Mouse (Mus musculus): ENCODE data around the gene Ap5z1. TPM values are rescaled to one million over a fixed set of nuclear protein-coding genes. Genes with fewer than 3 reads are reported as not detected.

The Ap5z1 gene
- total and polyA plus RNA-seq, 2 experiments from 2014 or later: 6.6 to 15.3 TPM

- peak; percentile 55 for ATAC-seq (ENCODE audit: low FRiP score)
- no peak for TF ChIP-seq CTCF (IDR thresholded peaks at IDR 0.05)
- Histone ChIP-seq H3K9ac (replicated peaks; ENCODE audit: low read length, poor library complexity, severe bottlenecking) (peak overlapping the region; percentile 57), H3K9me3 (ENCODE audit: low read length) (no peaks in the 10 kb centered on the region), H3K27ac (ENCODE audit: low read depth, low read length) (peak overlapping the region; percentile 87), H3K4me3 (ENCODE audit: low read depth, low read length) (peak overlapping the region; percentile 28), H3K4me2 (ENCODE audit: low read depth, low read length, poor library complexity, severe bottlenecking) (peak overlapping the region; percentile 49), H3K4me1 (ENCODE audit: insufficient read depth, low read length) (peaks cover 15% of the 10 kb centered on the region), H3K27me3 (ENCODE audit: insufficient read depth, low read length) (no peaks in the 10 kb centered on the region), H3K36me3 (ENCODE audit: insufficient read depth, low read length) (peaks cover 9% of the 10 kb centered on the region)
- DNase-seq (ENCODE audit: low spot score): peak; percentile 49
- 4% methylated on average over 15 of the region's 15 CpGs for whole genome bisulfite sequencing
Observed at GRCm38 (mm10) chr5:142509141-142510060, 45.7 kb downstream of the Ap5z1 start.

- Histone ChIP-seq H3K27me3 (ENCODE audit: insufficient read depth, low read length) (no peaks in the 10 kb centered on the region), H3K27ac (ENCODE audit: low read depth, low read length) (peak overlapping the region; percentile 87), H3K36me3 (ENCODE audit: insufficient read depth, low read length) (peaks cover 9% of the 10 kb centered on the region), H3K9me3 (ENCODE audit: low read length) (no peaks in the 10 kb centered on the region), H3K4me3 (ENCODE audit: low read depth, low read length) (no peak overlapping the region), H3K9ac (replicated peaks; ENCODE audit: low read length, poor library complexity, severe bottlenecking) (peak overlapping the region; percentile 57), H3K4me2 (ENCODE audit: low read depth, low read length, poor library complexity, severe bottlenecking) (peak overlapping the region; percentile 49), H3K4me1 (ENCODE audit: insufficient read depth, low read length) (peaks cover 15% of the 10 kb centered on the region)
- WGBS: 32% methylated on average over 7 of the region's 7 CpGs
- DNase-seq (ENCODE audit: low spot score) (peak; percentile 48), ATAC-seq (ENCODE audit: low FRiP score) (peak; percentile 41)
- TF ChIP-seq CTCF (IDR thresholded peaks at IDR 0.05): no peak
Observed at GRCm38 (mm10) chr5:142510061-142510414, 46.3 kb downstream of the Ap5z1 start.

- Histone ChIP-seq H3K9me3 (ENCODE audit: low read length) (no peaks in the 10 kb centered on the region), H3K27me3 (ENCODE audit: insufficient read depth, low read length) (no peaks in the 10 kb centered on the region), H3K4me3 (ENCODE audit: low read depth, low read length) (no peak overlapping the region), H3K27ac (ENCODE audit: low read depth, low read length) (no peak overlapping the region), H3K4me1 (ENCODE audit: insufficient read depth, low read length) (peaks cover 15% of the 10 kb centered on the region), H3K4me2 (ENCODE audit: low read depth, low read length, poor library complexity, severe bottlenecking) (no peak overlapping the region), H3K9ac (replicated peaks; ENCODE audit: low read length, poor library complexity, severe bottlenecking) (no peak overlapping the region), H3K36me3 (ENCODE audit: insufficient read depth, low read length) (no peaks in the 10 kb centered on the region)
- no peak for TF ChIP-seq CTCF (IDR thresholded peaks at IDR 0.05)
- ATAC-seq (ENCODE audit: low FRiP score): no peak
- DNase-seq (ENCODE audit: low spot score): no peak
- 86% methylated on average over 4 of the region's 4 CpGs for WGBS
Observed at GRCm38 (mm10) chr5:142512112-142512511, 48.4 kb downstream of the Ap5z1 start.

GRCm38 (mm10) chr5:142518973-142519372, 55.2 kb downstream of the Ap5z1 start:
- Histone ChIP-seq H3K27me3 (ENCODE audit: insufficient read depth, low read length) (no peaks in the 10 kb centered on the region), H3K4me3 (ENCODE audit: low read depth, low read length) (no peak overlapping the region), H3K4me1 (ENCODE audit: insufficient read depth, low read length) (no peaks in the 10 kb centered on the region), H3K9ac (replicated peaks; ENCODE audit: low read length, poor library complexity, severe bottlenecking) (no peak overlapping the region), H3K9me3 (ENCODE audit: low read length) (no peaks in the 10 kb centered on the region), H3K36me3 (ENCODE audit: insufficient read depth, low read length) (no peaks in the 10 kb centered on the region), H3K27ac (ENCODE audit: low read depth, low read length) (no peak overlapping the region), H3K4me2 (ENCODE audit: low read depth, low read length, poor library complexity, severe bottlenecking) (no peak overlapping the region)
- WGBS: 66% methylated on average over 6 of the region's 6 CpGs
- DNase-seq (ENCODE audit: low spot score) (no peak), ATAC-seq (ENCODE audit: low FRiP score) (no peak)
- no peak for TF ChIP-seq CTCF (IDR thresholded peaks at IDR 0.05)

GRCm38 (mm10) chr5:142520360-142520759, 56.6 kb downstream of the Ap5z1 start:
- H3K4me1 ChIP-seq (ENCODE audit: insufficient read depth, low read length): no peaks in the 10 kb centered on the region
- no peak for TF ChIP-seq CTCF (IDR thresholded peaks at IDR 0.05)

GRCm38 (mm10) chr5:142521195-142521866, 57.6 kb downstream of the Ap5z1 start:
- Histone ChIP-seq H3K36me3 (ENCODE audit: insufficient read depth, low read length) (no peaks in the 10 kb centered on the region), H3K4me3 (ENCODE audit: low read depth, low read length) (no peak overlapping the region), H3K27me3 (ENCODE audit: insufficient read depth, low read length) (no peaks in the 10 kb centered on the region), H3K4me1 (ENCODE audit: insufficient read depth, low read length) (no peaks in the 10 kb centered on the region), H3K27ac (ENCODE audit: low read depth, low read length) (no peak overlapping the region), H3K4me2 (ENCODE audit: low read depth, low read length, poor library complexity, severe bottlenecking) (no peak overlapping the region), H3K9me3 (ENCODE audit: low read length) (no peaks in the 10 kb centered on the region), H3K9ac (replicated peaks; ENCODE audit: low read length, poor library complexity, severe bottlenecking) (no peak overlapping the region)
- TF ChIP-seq CTCF (IDR thresholded peaks at IDR 0.05): no peak
- DNase-seq (ENCODE audit: low spot score) (no peak), ATAC-seq (ENCODE audit: low FRiP score) (no peak)
- 88% methylated on average over 11 of the region's 11 CpGs for WGBS

More at GRCm38 (mm10) chr5:142520360-142520759, 56.6 kb downstream of the Ap5z1 start:
- no peak overlapping the region for H3K4me2 ChIP-seq (ENCODE audit: low read depth, low read length, poor library complexity, severe bottlenecking)
- H3K9ac ChIP-seq (replicated peaks; ENCODE audit: low read length, poor library complexity, severe bottlenecking): no peak overlapping the region
- H3K36me3 ChIP-seq (ENCODE audit: insufficient read depth, low read length): no peaks in the 10 kb centered on the region
- H3K27me3 ChIP-seq (ENCODE audit: insufficient read depth, low read length): no peaks in the 10 kb centered on the region
- H3K4me3 ChIP-seq (ENCODE audit: low read depth, low read length): no peak overlapping the region
- DNase-seq (ENCODE audit: low spot score) (no peak), ATAC-seq (ENCODE audit: low FRiP score) (no peak)
- H3K27ac ChIP-seq (ENCODE audit: low read depth, low read length): no peak overlapping the region
- no peaks in the 10 kb centered on the region for H3K9me3 ChIP-seq (ENCODE audit: low read length)
- WGBS: 75% methylated on average over 4 of the region's 4 CpGs

Data from midbrain, postnatal 0 days (tissue).